Mouse (Mus musculus) myocyte (in vitro differentiated cells): Measurements from ENCODE around the gene Spred2.

Experiments
- CEBPB ChIP-seq: IDR thresholded peaks from 2 replicates; pipeline ENCODE4 v1.6.1; 2011; ENCODE audit warnings: mild to moderate bottlenecking, moderate library complexity; ENCODE audit not compliant: poor library complexity, insufficient read depth, severe bottlenecking
- MAX ChIP-seq: IDR thresholded peaks from one replicate; pipeline ENCODE4 v1.6.1; 2011; ENCODE audit warnings: low read depth, mild to moderate bottlenecking, control low read depth
- MYOD1 ChIP-seq, 3 experiments: IDR thresholded peaks; one replicate each; pipeline ENCODE4 v1.6.1; 2011; ENCODE audit warnings: control low read depth in 2 of 3, low read depth in 2 of 3, mild to moderate bottlenecking in 2 of 3, moderate library complexity in 1 of 3; ENCODE audit not compliant: insufficient read length in 2 of 3, control insufficient read depth in 1 of 3
- MYOG ChIP-seq, 3 experiments: IDR thresholded peaks; one replicate each; pipeline ENCODE4 v1.6.1; 2011; ENCODE audit warnings: control low read depth in 2 of 3, low read depth in 2 of 3, mild to moderate bottlenecking in 2 of 3; ENCODE audit not compliant: insufficient read length in 2 of 3, control insufficient read depth in 1 of 3, insufficient read depth in 1 of 3
- POLR2A ChIP-seq: IDR thresholded peaks from one replicate; pipeline ENCODE4 v1.6.1; 2011; ENCODE audit warnings: low read depth, mild to moderate bottlenecking, control low read depth, moderate library complexity; ENCODE audit not compliant: insufficient read length
- TCF3 ChIP-seq: IDR thresholded peaks from one replicate; pipeline ENCODE4 v1.6.1; 2011; ENCODE audit warnings: low read depth, control low read depth; ENCODE audit not compliant: insufficient read length
- USF1 ChIP-seq: IDR thresholded peaks from one replicate; pipeline ENCODE4 v1.6.1; 2011; ENCODE audit warnings: low read depth, mild to moderate bottlenecking, control low read depth, moderate library complexity

GRCm38 (mm10) chr11:19992341-19993281, 68.4 kb downstream of the Spred2 start:
- TF ChIP-seq POLR2A (no peak), MYOG (IDR thresholded peaks at IDR 0.05; ENCODE audit: control insufficient read depth in 1 of 3, insufficient read depth in 1 of 3, insufficient read length in 2 of 3, low read depth in 2 of 3) (no peak), MAX (no peak), MYOD1 (IDR thresholded peaks at IDR 0.05; ENCODE audit: control insufficient read depth in 1 of 3, insufficient read length in 2 of 3, low read depth in 2 of 3) (no peak), USF1 (no peak), TCF3 (no peak), CEBPB (no peak)
